Mouse (Mus musculus): ENCODE measurements around the gene Pdzk1. TPM values are rescaled to one million over a fixed set of nuclear protein-coding genes. Genes with fewer than 3 reads are reported as not detected.

Pdzk1 gene
- polyA plus RNA-seq (2016; fragmentation: Nextera tagmentation; extraction: Ambion mirVana): not detected in 2 replicates

- ATAC-seq (ENCODE audit: low FRiP score, low read depth): no peak
- Histone ChIP-seq H3K9me3 (no peaks in the 10 kb centered on the region), H3K27me3 (replicated peaks) (no peaks in the 10 kb centered on the region), H3K4me3 (no peak within 1 kb of the TSS), H3K9ac (no peak within 1 kb of the TSS), H3K27ac (no peak within 1 kb of the TSS), H3K36me3 (no peaks in the 10 kb centered on the region), H3K4me1 (0 out of 2 replicates have a peak, but pooled peaks cover 3% of the 10 kb centered on the region), H3K4me2 (replicated peaks) (no peak within 1 kb of the TSS)
- 69% methylated on average over 1 of the region's 1 CpGs for WGBS
These were observed at the start of gene Pdzk1, which contains the start of gene Cd160 for GRCm38 (mm10) chr3:96828984-96829383. TSS of gene Pdzk1 (plus strand) at chr3:96829284. TSS of gene Cd160 (minus strand) at chr3:96829351.

GRCm38 (mm10) chr3:96782236-96782635 lies 46.8 kb upstream of the Pdzk1 start:
- H3K4me1 ChIP-seq: no peaks in the 10 kb centered on the region
- H3K9me3 ChIP-seq: no peaks in the 10 kb centered on the region
- no peak overlapping the region for H3K4me3 ChIP-seq
- no peak overlapping the region for H3K4me2 ChIP-seq (replicated peaks)
- no peaks in the 10 kb centered on the region for H3K27me3 ChIP-seq (replicated peaks)
- peaks cover 8% of the 10 kb centered on the region; the same call in 1 of the 2 replicates for H3K36me3 ChIP-seq
- no peak for ATAC-seq (ENCODE audit: low FRiP score, low read depth)
- H3K9ac ChIP-seq: no peak overlapping the region
- WGBS: 79% methylated on average over 8 of the region's 8 CpGs
- H3K27ac ChIP-seq: no peak overlapping the region

- no peak overlapping the region for H3K4me2 ChIP-seq (replicated peaks)
- no peak overlapping the region for H3K4me3 ChIP-seq
- no peak for ATAC-seq (ENCODE audit: low FRiP score, low read depth)
- H3K9me3 ChIP-seq: no peaks in the 10 kb centered on the region
- H3K4me1 ChIP-seq: no peaks in the 10 kb centered on the region
- H3K36me3 ChIP-seq: peaks cover 36% of the 10 kb centered on the region; the same call in 1 of the 2 replicates
- no peak overlapping the region for H3K27ac ChIP-seq
- no peaks in the 10 kb centered on the region for H3K27me3 ChIP-seq (replicated peaks)
- H3K9ac ChIP-seq: no peak overlapping the region
- WGBS: 94% methylated on average over 1 of the region's 1 CpGs
These were observed 41.3 kb upstream of the Pdzk1 start for GRCm38 (mm10) chr3:96787784-96788183.

GRCm38 (mm10) chr3:96788506-96788905 lies 40.6 kb upstream of the Pdzk1 start:
- Histone ChIP-seq H3K27me3 (replicated peaks) (no peaks in the 10 kb centered on the region), H3K4me3 (no peak overlapping the region), H3K4me1 (no peaks in the 10 kb centered on the region), H3K36me3 (peaks cover 36% of the 10 kb centered on the region; the same call in 1 of the 2 replicates), H3K27ac (no peak overlapping the region), H3K4me2 (replicated peaks) (no peak overlapping the region), H3K9me3 (no peaks in the 10 kb centered on the region), H3K9ac (no peak overlapping the region)
- ATAC-seq (ENCODE audit: low FRiP score, low read depth): no peak
- 85% methylated on average over 8 of the region's 8 CpGs for WGBS

GRCm38 (mm10) chr3:96800254-96800653 lies 28.8 kb upstream of the Pdzk1 start:
- H3K27me3 ChIP-seq (replicated peaks): no peaks in the 10 kb centered on the region
- H3K27ac ChIP-seq: no peak overlapping the region
- H3K4me1 ChIP-seq: no peaks in the 10 kb centered on the region
- peaks cover 3% of the 10 kb centered on the region; the same call in 1 of the 2 replicates for H3K36me3 ChIP-seq
- ATAC-seq (ENCODE audit: low FRiP score, low read depth): no peak
- H3K4me2 ChIP-seq (replicated peaks): no peak overlapping the region
- no peak overlapping the region for H3K4me3 ChIP-seq
- H3K9ac ChIP-seq: no peak overlapping the region
- H3K9me3 ChIP-seq: peaks cover 3% of the 10 kb centered on the region; the same call in 1 of the 2 replicates
- 86% methylated on average over 11 of the region's 11 CpGs for WGBS

- ATAC-seq (ENCODE audit: low FRiP score, low read depth): no peak
- no peak overlapping the region for H3K9ac ChIP-seq
- 87% methylated on average over 1 of the region's 1 CpGs for WGBS
- H3K27ac ChIP-seq: no peak overlapping the region
- H3K36me3 ChIP-seq: no peaks in the 10 kb centered on the region
- H3K27me3 ChIP-seq (replicated peaks): no peaks in the 10 kb centered on the region
- peaks cover 3% of the 10 kb centered on the region; the same call in 1 of the 2 replicates for H3K9me3 ChIP-seq
- no peak overlapping the region for H3K4me3 ChIP-seq
- no peaks in the 10 kb centered on the region for H3K4me1 ChIP-seq
- H3K4me2 ChIP-seq (replicated peaks): no peak overlapping the region
These were observed 26.9 kb upstream of the Pdzk1 start for GRCm38 (mm10) chr3:96802214-96802613.

- H3K4me2 ChIP-seq (replicated peaks): no peak overlapping the region
- H3K4me3 ChIP-seq: no peak overlapping the region
- no peak overlapping the region for H3K27ac ChIP-seq
- 67% methylated on average over 3 of the region's 3 CpGs for WGBS
- H3K4me1 ChIP-seq: no peaks in the 10 kb centered on the region
- H3K36me3 ChIP-seq: no peaks in the 10 kb centered on the region
- ATAC-seq (ENCODE audit: low FRiP score, low read depth): no peak
- no peak overlapping the region for H3K9ac ChIP-seq
- no peaks in the 10 kb centered on the region for H3K27me3 ChIP-seq (replicated peaks)
- H3K9me3 ChIP-seq: peaks cover 3% of the 10 kb centered on the region; the same call in 1 of the 2 replicates
These were observed 20.9 kb upstream of the Pdzk1 start for GRCm38 (mm10) chr3:96808136-96808535.

- Histone ChIP-seq H3K27ac (no peak overlapping the region), H3K4me3 (no peak overlapping the region), H3K27me3 (replicated peaks) (no peaks in the 10 kb centered on the region), H3K4me1 (no peaks in the 10 kb centered on the region), H3K4me2 (replicated peaks) (no peak overlapping the region), H3K36me3 (no peaks in the 10 kb centered on the region), H3K9me3 (peaks cover 3% of the 10 kb centered on the region; the same call in 1 of the 2 replicates), H3K9ac (no peak overlapping the region)
- WGBS: 76% methylated on average over 3 of the region's 3 CpGs
- no peak for ATAC-seq (ENCODE audit: low FRiP score, low read depth)
These were observed 20.4 kb upstream of the Pdzk1 start for GRCm38 (mm10) chr3:96808651-96809050.

GRCm38 (mm10) chr3:96811232-96811631 lies 17.9 kb upstream of the Pdzk1 start:
- Histone ChIP-seq H3K27me3 (replicated peaks) (no peaks in the 10 kb centered on the region), H3K4me2 (replicated peaks) (no peak overlapping the region), H3K4me1 (no peaks in the 10 kb centered on the region), H3K27ac (no peak overlapping the region), H3K4me3 (no peak overlapping the region), H3K36me3 (no peaks in the 10 kb centered on the region), H3K9ac (no peak overlapping the region), H3K9me3 (no peaks in the 10 kb centered on the region)
- 89% methylated on average over 3 of the region's 3 CpGs for WGBS
- ATAC-seq (ENCODE audit: low FRiP score, low read depth): no peak

- H3K27ac ChIP-seq: no peak overlapping the region
- ATAC-seq (ENCODE audit: low FRiP score, low read depth): no peak
- H3K36me3 ChIP-seq: no peaks in the 10 kb centered on the region
- WGBS: 49% methylated on average over 20 of the region's 20 CpGs
- H3K4me3 ChIP-seq: no peak overlapping the region
- H3K9me3 ChIP-seq: no peaks in the 10 kb centered on the region
- H3K9ac ChIP-seq: no peak overlapping the region
- no peaks in the 10 kb centered on the region for H3K4me1 ChIP-seq
- no peaks in the 10 kb centered on the region for H3K27me3 ChIP-seq (replicated peaks)
- H3K4me2 ChIP-seq (replicated peaks): no peak overlapping the region; the same call in 1 of the 2 replicates
These were observed 16.5 kb upstream of the Pdzk1 start for GRCm38 (mm10) chr3:96812395-96813091.

- H3K9me3 ChIP-seq: no peaks in the 10 kb centered on the region
- no peaks in the 10 kb centered on the region for H3K36me3 ChIP-seq
- no peak for ATAC-seq (ENCODE audit: low FRiP score, low read depth)
- H3K4me3 ChIP-seq: no peak overlapping the region
- no peaks in the 10 kb centered on the region for H3K4me1 ChIP-seq
- 36% methylated on average over 9 of the region's 9 CpGs for WGBS
- H3K27ac ChIP-seq: no peak overlapping the region
- H3K4me2 ChIP-seq (replicated peaks): no peak overlapping the region
- H3K27me3 ChIP-seq (replicated peaks): no peaks in the 10 kb centered on the region
- no peak overlapping the region for H3K9ac ChIP-seq
These were observed 16.0 kb upstream of the Pdzk1 start for GRCm38 (mm10) chr3:96813106-96813505.

GRCm38 (mm10) chr3:96813591-96814244 lies 15.4 kb upstream of the Pdzk1 start:
- Histone ChIP-seq H3K36me3 (no peaks in the 10 kb centered on the region), H3K27me3 (replicated peaks) (no peaks in the 10 kb centered on the region), H3K27ac (no peak overlapping the region), H3K9ac (no peak overlapping the region), H3K9me3 (no peaks in the 10 kb centered on the region), H3K4me1 (no peaks in the 10 kb centered on the region), H3K4me2 (replicated peaks) (no peak overlapping the region), H3K4me3 (no peak overlapping the region)
- ATAC-seq (ENCODE audit: low FRiP score, low read depth): no peak
- WGBS: 75% methylated on average over 7 of the region's 7 CpGs

All from neural tube, embryonic 12.5 days (tissue).